Mouse (Mus musculus) ES-E14 (cell line): Measurements from ENCODE around the gene Arhgef39. TPM values are rescaled to one million over a fixed set of nuclear protein-coding genes. Genes with fewer than 3 reads are reported as not detected.

Source experiments
- DNase-seq: peaks from one replicate; pipeline ENCODE4 v3.0.0-alpha.2; 2013; ENCODE audit warnings: low read depth, low spot score
- H3K27ac ChIP-seq: 2 replicates; pipeline ENCODE4 v1.5.1; 2012; ENCODE audit warnings: low read depth, mild to moderate bottlenecking, low read length, moderate library complexity, mixed read lengths; ENCODE audit not compliant: poor library complexity, insufficient read depth, severe bottlenecking
- H3K36me3 ChIP-seq: 2 replicates; pipeline ENCODE4 v1.6.1; 2012; ENCODE audit warnings: mild to moderate bottlenecking, low read length, moderate library complexity, mixed read lengths; ENCODE audit not compliant: control insufficient read depth, poor library complexity, insufficient read depth, severe bottlenecking
- H3K4me1 ChIP-seq, 2 experiments: fragments of 150-350 bp in 1 of 2; sonication (generic) in 1 of 2; 2 replicates each; pipeline ENCODE4 v1.6.1; 2012; ENCODE audit warnings: low read length in 2 of 2, mild to moderate bottlenecking in 1 of 2, mixed read lengths in 1 of 2; ENCODE audit not compliant: control insufficient read depth in 2 of 2, insufficient read depth in 2 of 2, poor library complexity in 1 of 2
- H3K4me3 ChIP-seq, 2 experiments: fragments of 150-350 bp in 1 of 2; sonication (generic) in 1 of 2; 2 replicates each; pipeline ENCODE4 v1.5.1; 2012; ENCODE audit warnings: low read length in 2 of 2, low read depth in 1 of 2, mild to moderate bottlenecking in 1 of 2, mixed read lengths in 1 of 2; ENCODE audit not compliant: insufficient read depth in 1 of 2, poor library complexity in 1 of 2, severe bottlenecking in 1 of 2
- H3K9ac ChIP-seq: 2 replicates; pipeline ENCODE4 v1.6.1; 2012; ENCODE audit warnings: low read depth, mild to moderate bottlenecking, low read length, mixed read lengths; ENCODE audit not compliant: poor library complexity, insufficient read depth, severe bottlenecking
- H3K9me3 ChIP-seq: fragments of 150-350 bp; sonication (generic); 2 replicates; pipeline ENCODE4 v1.6.1; 2012; ENCODE audit warnings: low read depth, mild to moderate bottlenecking, low read length; ENCODE audit not compliant: control insufficient read depth, insufficient read depth
- CHD2 ChIP-seq: IDR thresholded peaks from 2 replicates; pipeline ENCODE4 v1.6.1; 2014; ENCODE audit warnings: mild to moderate bottlenecking, low read depth, low read length, inconsistent platforms
- HCFC1 ChIP-seq: IDR thresholded peaks from 2 replicates; pipeline ENCODE4 v1.6.1; 2012; ENCODE audit warnings: low read length, inconsistent platforms, borderline replicate concordance; ENCODE audit not compliant: insufficient read depth
- MAFK ChIP-seq: IDR thresholded peaks from 2 replicates; pipeline ENCODE4 v1.6.1; 2014; ENCODE audit warnings: mild to moderate bottlenecking, low read depth, low read length, inconsistent platforms; ENCODE audit not compliant: insufficient read depth
- ZC3H11A ChIP-seq: IDR thresholded peaks from 2 replicates; pipeline ENCODE4 v1.6.1; 2012; ENCODE audit warnings: low read depth, mild to moderate bottlenecking, inconsistent platforms, low read length, borderline replicate concordance
- ZNF384 ChIP-seq: IDR thresholded peaks from 2 replicates; pipeline ENCODE4 v1.6.1; 2012; ENCODE audit warnings: low read depth, low read length, inconsistent platforms
- in situ Hi-C, 2 experiments: fragments of 600-800 bp; cut with MboI; formaldehyde crosslinking; loops; one replicate each; pipeline ENCODE4 v1.15.1; 2025; ENCODE audit warnings: low sequenced_read_pairs in 2 of 2, inconsistent platforms in 1 of 2; ENCODE audit not compliant: unreplicated experiment in 2 of 2
- total RNA-seq: library from RNA; depleted of rRNA; stranded (reverse); fragments of 300-350 nt; gene quantifications from 2 replicates; pipeline ENCODE4 v1.2.3, GENCODE M21; 2012; rRNA removed

Gene Arhgef39
- total RNA-seq, 1 experiment, result 32.1 TPM

GRCm38 (mm10) chr4:43452315-43452714 lies 47.2 kb downstream of the Arhgef39 start:
- DNase-seq, result no peak
- H3K4me1 ChIP-seq, result peaks cover 0 to 5% of the 10 kb centered on the region in 2 experiments; a peak in 1 of 4 replicates
- no peak overlapping the region for H3K9ac ChIP-seq
- no peaks in the 10 kb centered on the region for H3K9me3 ChIP-seq
- peaks cover under 1% of the 10 kb centered on the region; the same call in 1 of the 2 replicates for H3K36me3 ChIP-seq
- in situ Hi-C loops, result no loop called here
- no peak overlapping the region for H3K4me3 ChIP-seq
- no peak for TF ChIP-seq MAFK
- TF ChIP-seq ZNF384, result no peak
- TF ChIP-seq HCFC1, result no peak
- TF ChIP-seq CHD2, result no peak
- no peak for TF ChIP-seq ZC3H11A
- no peak overlapping the region for H3K27ac ChIP-seq

- H3K4me1 ChIP-seq, result peaks cover 0 to 3% of the 10 kb centered on the region in 2 experiments; a peak in 1 of 4 replicates
- H3K36me3 ChIP-seq, result peaks cover 13% of the 10 kb centered on the region; the same call in 1 of the 2 replicates
- H3K4me3 ChIP-seq, result no peak overlapping the region
- no peak overlapping the region for H3K9ac ChIP-seq
- no peaks in the 10 kb centered on the region for H3K9me3 ChIP-seq
- DNase-seq, result no peak
- in situ Hi-C loops, result no loop called here
- H3K27ac ChIP-seq, result no peak overlapping the region
- TF ChIP-seq ZNF384 (no peak), MAFK (no peak), HCFC1 (no peak), CHD2 (no peak), ZC3H11A (no peak)
Observed at GRCm38 (mm10) chr4:43448554-43448953, 50.9 kb downstream of the Arhgef39 start.

GRCm38 (mm10) chr4:43447251-43447650 lies 52.2 kb downstream of the Arhgef39 start:
- Histone ChIP-seq H3K27ac (no peak overlapping the region), H3K4me3 (no peak overlapping the region), H3K9ac (no peak overlapping the region), H3K9me3 (no peaks in the 10 kb centered on the region), H3K36me3 (peaks cover 13% of the 10 kb centered on the region; the same call in 1 of the 2 replicates), H3K4me1 (no peaks in the 10 kb centered on the region)
- TF ChIP-seq CHD2 (no peak), ZNF384 (no peak), HCFC1 (no peak), ZC3H11A (no peak), MAFK (no peak)
- no peak for DNase-seq
- in situ Hi-C loops, result no loop called here

Other genes with a start within 250 kb of the Arhgef39 start
- 0.79 and 0.89 TPM in 2 replicates for gene Atp8b5, start 232.5 kb downstream of the Arhgef39 start, total RNA-seq
- 12.1 and 19.0 TPM in 2 replicates for gene Rusc2, start 117.7 kb downstream of the Arhgef39 start, total RNA-seq
- gene Fam166b, start 70.6 kb downstream of the Arhgef39 start, total RNA-seq, result 0.27 and 0.37 TPM in 2 replicates
- gene Tesk1, start 57.8 kb downstream of the Arhgef39 start, total RNA-seq, result 11.0 and 12.4 TPM in 2 replicates
- 0.40 and 0.58 TPM in 2 replicates for gene Cd72, start 45.1 kb downstream of the Arhgef39 start, total RNA-seq
- gene Sit1, start 16.0 kb downstream of the Arhgef39 start, total RNA-seq, result 0.31 TPM in 1 of 2 replicates, not detected in the other
- 59.1 and 84.9 TPM in 2 replicates for gene Ccdc107, start 6.8 kb downstream of the Arhgef39 start, total RNA-seq
- 0.21 and 0.71 TPM in 2 replicates for gene Car9, start 7.3 kb upstream of the Arhgef39 start, total RNA-seq
- 76.7 and 143 TPM in 2 replicates for gene Tpm2, start 24.1 kb upstream of the Arhgef39 start, total RNA-seq
- 51.0 and 55.2 TPM in 2 replicates for gene Creb3, start 62.6 kb upstream of the Arhgef39 start, total RNA-seq
- gene Tln1, start 63.0 kb upstream of the Arhgef39 start, total RNA-seq, result 78.1 and 105 TPM in 2 replicates
- gene Rgp1, start 79.0 kb upstream of the Arhgef39 start, total RNA-seq, result 27.1 and 37.6 TPM in 2 replicates
- gene Gba2, start 79.2 kb upstream of the Arhgef39 start, total RNA-seq, result 8.9 and 10.8 TPM in 2 replicates
- gene Msmp, start 84.8 kb upstream of the Arhgef39 start, total RNA-seq, result 0.48 and 0.49 TPM in 2 replicates
- 2.4 and 7.1 TPM in 2 replicates for gene Npr2, start 132.2 kb upstream of the Arhgef39 start, total RNA-seq
- 0.27 and 0.58 TPM in 2 replicates for gene Spag8, start 153.9 kb upstream of the Arhgef39 start, total RNA-seq
- gene Hint2, start 156.8 kb upstream of the Arhgef39 start, total RNA-seq, result 46.0 and 72.9 TPM in 2 replicates
- gene Tmem8b, start 169.3 kb upstream of the Arhgef39 start, total RNA-seq, result 1.4 and 1.9 TPM in 2 replicates
- 9.3 and 13.3 TPM in 2 replicates for gene Fam221b, start 169.4 kb upstream of the Arhgef39 start, total RNA-seq
- gene Olfr70, start 201.1 kb upstream of the Arhgef39 start, total RNA-seq, result not detected in 2 replicates
- gene Olfr71, start 210.6 kb upstream of the Arhgef39 start, total RNA-seq, result not detected in 2 replicates
- gene Hrct1, start 227.5 kb upstream of the Arhgef39 start, total RNA-seq, result 0.26 and 0.36 TPM in 2 replicates
- gene Spaar, start 230.3 kb upstream of the Arhgef39 start, total RNA-seq, result 0.62 and 3.2 TPM in 2 replicates